Mouse (Mus musculus) ES-Bruce4 (cell line): ENCODE measurements around the gene Hoxc8. TPM values are rescaled to one million over a fixed set of nuclear protein-coding genes. Genes with fewer than 3 reads are reported as not detected.

Experiments
- H3K27ac ChIP-seq: 2 replicates; pipeline ENCODE4 v1.5.1; 2012; ENCODE audit warnings: low read length, inconsistent platforms; ENCODE audit not compliant: insufficient read depth
- H3K27me3 ChIP-seq: 2 replicates; pipeline ENCODE4 v1.6.1; 2012; ENCODE audit warnings: mild to moderate bottlenecking, low read length, inconsistent platforms; ENCODE audit not compliant: control insufficient read depth, poor library complexity, insufficient read depth, severe bottlenecking
- H3K36me3 ChIP-seq: 2 replicates; pipeline ENCODE4 v1.6.1; 2012; ENCODE audit warnings: inconsistent platforms, mild to moderate bottlenecking, low read length, moderate library complexity; ENCODE audit not compliant: control insufficient read depth, poor library complexity, insufficient read depth, severe bottlenecking
- H3K4me1 ChIP-seq: one replicate; pipeline ENCODE4 v1.8.1; 2011; ENCODE audit warnings: low read length; ENCODE audit not compliant: control insufficient read depth, insufficient read depth
- H3K4me3 ChIP-seq: 2 replicates; pipeline ENCODE4 v1.5.1; 2011; ENCODE audit warnings: low read depth, mild to moderate bottlenecking, low read length
- H3K9ac ChIP-seq: 2 replicates; pipeline ENCODE4 v1.6.1; 2012; ENCODE audit warnings: low read depth, mild to moderate bottlenecking, inconsistent platforms; ENCODE audit not compliant: poor library complexity, severe bottlenecking
- H3K9me3 ChIP-seq: replicated peaks from 2 replicates; pipeline ENCODE4 v1.6.1; 2012; ENCODE audit warnings: mild to moderate bottlenecking, low read length, inconsistent platforms; ENCODE audit not compliant: control insufficient read depth, poor library complexity, insufficient read depth, severe bottlenecking
- CTCF ChIP-seq: IDR thresholded peaks from one replicate; pipeline ENCODE4 v1.8.1; 2011; ENCODE audit warnings: low read depth, low read length
- EP300 ChIP-seq: IDR thresholded peaks from 2 replicates; pipeline ENCODE4 v1.6.1; 2011; ENCODE audit warnings: low read depth, low read length; ENCODE audit not compliant: insufficient read depth
- POLR2A ChIP-seq: IDR thresholded peaks from one replicate; pipeline ENCODE4 v1.8.1; 2011; ENCODE audit warnings: low read length; ENCODE audit not compliant: insufficient read depth
- polyA plus RNA-seq: library from polyadenylated mRNA; stranded (reverse); fragments of >200 nt; gene quantifications from 2 replicates; pipeline ENCODE4 v1.2.4, GENCODE M21; 2011; ENCODE audit warnings: low read depth; ENCODE audit not compliant: missing spikeins, insufficient read depth, insufficient read length

The Hoxc8 gene
- polyA plus RNA-seq, 1 experiment: 0.45 TPM

DNA sequence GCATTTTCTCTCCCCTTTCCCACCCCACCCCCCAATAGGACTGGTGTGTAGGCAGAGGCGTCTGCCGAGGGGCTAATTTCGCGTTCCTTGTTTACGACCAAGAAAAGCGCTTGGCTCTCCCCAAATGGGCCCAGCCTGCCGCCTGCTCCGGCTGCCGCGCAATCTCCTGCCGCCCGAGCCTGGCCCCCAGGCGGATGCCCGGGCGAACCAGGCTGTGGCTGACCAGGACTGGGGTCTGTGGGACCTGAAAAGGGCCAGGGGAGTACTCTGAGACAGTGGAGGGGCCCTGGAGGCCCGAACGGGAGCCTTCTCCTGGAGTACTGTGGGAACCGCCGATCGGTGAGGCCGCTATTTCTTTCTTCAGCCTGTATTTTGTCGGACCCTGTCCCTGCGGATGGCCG is 10.1 kb downstream of the Hoxc8 start:
- no peak overlapping the region for H3K27ac ChIP-seq
- TF ChIP-seq POLR2A (no peak), EP300 (no peak), CTCF (no peak)
- H3K9ac ChIP-seq: peak overlapping the region; percentile 58; the same call in 1 of the 2 replicates
- H3K4me3 ChIP-seq: 0 out of 2 replicates have a peak overlapping the region, but pooled peaks have one; percentile 23
- no peaks in the 10 kb centered on the region for H3K9me3 ChIP-seq
- no peaks in the 10 kb centered on the region for H3K36me3 ChIP-seq
- no peaks in the 10 kb centered on the region for H3K4me1 ChIP-seq
- peaks cover 61% of the 10 kb centered on the region for H3K27me3 ChIP-seq

DNA sequence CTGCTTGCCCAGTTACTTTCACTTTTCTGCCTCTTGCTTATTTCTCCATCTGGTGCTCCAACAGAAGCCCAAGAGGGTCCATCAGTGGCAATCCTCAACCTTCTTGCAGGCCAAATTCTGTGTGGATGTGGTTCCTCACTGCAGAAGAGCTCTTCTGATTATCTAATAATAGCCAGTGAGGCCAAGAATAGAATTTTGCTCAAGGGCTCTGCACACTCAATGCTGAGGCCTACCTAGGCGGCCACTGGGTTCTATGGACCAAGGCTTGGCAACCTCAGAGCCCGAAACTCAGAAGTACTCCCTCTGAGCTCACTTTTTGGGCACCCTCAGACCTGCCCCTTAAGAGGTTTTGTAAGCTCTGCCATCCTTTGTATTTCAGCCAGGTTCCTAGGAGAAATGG is 11.0 kb downstream of the Hoxc8 start:
- TF ChIP-seq CTCF (no peak), EP300 (no peak), POLR2A (no peak)
- H3K36me3 ChIP-seq: no peaks in the 10 kb centered on the region
- no peak overlapping the region for H3K27ac ChIP-seq
- peaks cover 57% of the 10 kb centered on the region for H3K27me3 ChIP-seq
- no peaks in the 10 kb centered on the region for H3K4me1 ChIP-seq
- H3K9me3 ChIP-seq: no peaks in the 10 kb centered on the region
- no peak overlapping the region for H3K4me3 ChIP-seq
- H3K9ac ChIP-seq: no peak overlapping the region

DNA sequence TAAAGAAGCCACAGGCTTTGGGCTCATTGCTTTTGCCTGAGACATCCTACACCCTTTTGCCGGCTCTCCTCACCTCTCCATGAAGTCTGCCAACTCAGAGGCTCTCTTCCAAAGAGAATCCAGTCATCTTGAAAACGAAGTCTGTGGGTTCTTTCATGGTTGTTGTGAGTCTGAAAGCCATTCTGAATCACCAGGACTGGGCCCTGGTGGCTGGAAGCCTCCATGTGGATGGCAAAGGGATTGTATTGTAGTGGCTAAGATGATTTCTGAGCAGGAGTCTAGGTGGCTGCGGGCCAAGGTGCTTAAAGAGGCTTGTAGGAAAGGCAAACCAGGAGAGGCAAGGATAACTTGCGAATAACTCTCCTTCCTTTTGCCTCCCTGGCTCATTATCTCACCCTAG is 11.7 kb downstream of the Hoxc8 start:
- Histone ChIP-seq H3K9me3 (no peaks in the 10 kb centered on the region), H3K4me1 (no peaks in the 10 kb centered on the region), H3K27ac (no peak overlapping the region), H3K9ac (no peak overlapping the region), H3K36me3 (no peaks in the 10 kb centered on the region), H3K4me3 (no peak overlapping the region), H3K27me3 (peaks cover 54% of the 10 kb centered on the region)
- TF ChIP-seq POLR2A: no peak
- TF ChIP-seq CTCF: no peak
- TF ChIP-seq EP300: no peak

DNA sequence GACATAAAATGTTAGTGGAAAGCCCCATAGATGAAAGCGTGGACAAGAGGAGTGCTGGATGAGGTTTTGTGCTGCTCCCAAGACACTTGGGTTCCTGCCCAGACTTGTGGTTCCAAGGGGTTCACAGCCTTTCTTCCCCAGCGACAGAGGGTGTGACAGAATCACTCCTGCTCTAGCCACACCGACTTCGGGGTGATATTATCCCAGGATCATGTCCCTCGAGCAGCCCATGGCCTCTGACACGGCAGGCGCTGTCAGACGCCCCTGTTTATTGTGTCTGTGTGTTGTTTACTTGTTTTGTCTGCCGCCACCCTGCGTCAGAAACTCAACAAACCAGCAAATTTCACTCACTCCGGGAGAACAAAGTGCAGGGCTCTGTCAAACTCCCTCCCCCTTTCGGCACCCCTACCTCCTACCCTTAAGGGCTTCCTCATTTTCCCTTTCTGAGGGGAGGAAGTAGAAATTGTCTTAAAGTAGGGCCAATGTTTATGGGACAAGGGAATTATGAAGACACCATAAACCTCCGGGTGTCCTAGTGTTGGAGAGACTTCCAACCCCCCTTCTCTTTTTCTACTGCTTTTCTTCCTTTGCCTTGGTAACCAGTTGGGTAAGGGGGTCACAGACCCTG is 12.5 kb downstream of the Hoxc8 start:
- no peaks in the 10 kb centered on the region for H3K4me1 ChIP-seq
- H3K27ac ChIP-seq: no peak overlapping the region
- TF ChIP-seq EP300 (no peak), CTCF (no peak), POLR2A (no peak)
- no peaks in the 10 kb centered on the region for H3K36me3 ChIP-seq
- no peak overlapping the region for H3K4me3 ChIP-seq
- no peaks in the 10 kb centered on the region for H3K9me3 ChIP-seq
- H3K9ac ChIP-seq: no peak overlapping the region
- peaks cover 48% of the 10 kb centered on the region for H3K27me3 ChIP-seq

DNA sequence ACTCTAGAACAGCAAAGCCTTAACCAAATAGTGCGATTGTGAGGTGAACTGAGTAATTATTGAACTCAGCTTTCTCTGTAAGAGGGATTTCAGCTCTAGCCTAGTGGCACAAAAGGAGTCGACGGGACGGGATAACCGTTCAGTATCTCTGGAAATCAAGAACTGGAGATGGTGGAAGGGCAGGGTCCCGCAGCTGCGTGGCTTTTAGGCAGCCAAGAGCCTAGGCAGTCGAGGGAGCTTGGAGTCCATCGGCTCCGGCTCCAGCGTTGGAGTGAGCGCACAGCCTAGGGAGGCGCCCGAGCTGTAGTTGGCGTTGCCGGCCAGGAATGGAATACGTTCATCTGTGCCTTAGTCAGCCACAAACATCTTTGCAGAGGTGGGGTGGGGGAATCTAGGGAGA is 14.9 kb downstream of the Hoxc8 start:
- H3K27me3 ChIP-seq: peaks cover 52% of the 10 kb centered on the region
- H3K36me3 ChIP-seq: no peaks in the 10 kb centered on the region
- no peaks in the 10 kb centered on the region for H3K9me3 ChIP-seq
- H3K4me3 ChIP-seq: no peak overlapping the region
- no peak overlapping the region for H3K9ac ChIP-seq
- TF ChIP-seq EP300 (no peak), POLR2A (no peak), CTCF (no peak)
- no peaks in the 10 kb centered on the region for H3K4me1 ChIP-seq
- H3K27ac ChIP-seq: no peak overlapping the region

DNA sequence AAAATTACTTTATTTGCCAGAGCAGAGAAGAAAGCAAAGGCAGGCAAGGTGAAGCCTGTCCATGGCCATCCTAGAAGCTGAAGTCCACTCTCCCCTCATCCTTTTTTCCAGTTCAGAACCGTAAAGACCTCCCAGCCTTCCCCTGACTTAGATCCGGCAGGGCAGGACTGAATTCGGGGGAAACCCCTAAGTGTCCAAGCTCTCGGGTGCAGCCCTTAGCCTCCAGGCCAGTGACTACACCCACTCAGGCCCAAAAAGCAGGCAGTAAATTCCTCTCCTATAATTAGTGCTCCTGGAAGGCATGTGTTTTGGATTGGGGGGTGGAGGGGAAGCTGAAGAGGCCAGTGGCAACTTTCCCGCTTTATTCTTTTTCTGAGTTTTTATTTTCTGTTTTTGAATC is 15.4 kb downstream of the Hoxc8 start:
- TF ChIP-seq EP300 (no peak), POLR2A (no peak), CTCF (no peak)

More for the DNA sequence above, 15.4 kb downstream of the Hoxc8 start:
- no peaks in the 10 kb centered on the region for H3K36me3 ChIP-seq
- no peak overlapping the region for H3K4me3 ChIP-seq
- H3K4me1 ChIP-seq: peaks cover 5% of the 10 kb centered on the region
- no peak overlapping the region for H3K9ac ChIP-seq
- no peak overlapping the region for H3K27ac ChIP-seq
- no peaks in the 10 kb centered on the region for H3K9me3 ChIP-seq
- peaks cover 55% of the 10 kb centered on the region for H3K27me3 ChIP-seq
